Mouse (Mus musculus) CH12.LX (cell line): ENCODE measurements around the gene Ankzf1. TPM values are rescaled to one million over a fixed set of nuclear protein-coding genes. Genes with fewer than 3 reads are reported as not detected.

Experiments
- DNase-seq: peaks from one replicate; pipeline ENCODE4 v3.0.0-alpha.2; 2013; ENCODE audit errors: extremely low read depth
- H3K27ac ChIP-seq: 2 replicates; pipeline ENCODE4 v1.5.1; 2012; ENCODE audit warnings: low read depth, mild to moderate bottlenecking, control low read depth, moderate library complexity; ENCODE audit not compliant: insufficient read depth
- H3K27me3 ChIP-seq: replicated peaks from 2 replicates; pipeline ENCODE3; 2012; ENCODE audit warnings: inconsistent platforms
- H3K36me3 ChIP-seq, 2 experiments: replicated peaks in 1 of 2; 2 replicates each; pipeline versions ENCODE3 to v1.6.1; 2012; ENCODE audit warnings: inconsistent platforms in 1 of 2, low read length in 1 of 2, mild to moderate bottlenecking in 1 of 2, mixed read lengths in 1 of 2, moderate library complexity in 1 of 2; ENCODE audit not compliant: control insufficient read depth in 1 of 2, insufficient read depth in 1 of 2
- H3K4me1 ChIP-seq, 2 experiments: 2 replicates each; pipeline ENCODE4 v1.6.1; 2012; ENCODE audit warnings: inconsistent platforms in 1 of 2, moderate library complexity in 1 of 2; ENCODE audit not compliant: insufficient read depth in 2 of 2, control insufficient read depth in 1 of 2
- H3K4me2 ChIP-seq: 2 replicates; pipeline ENCODE4 v1.6.1; 2012; ENCODE audit warnings: low read depth, mild to moderate bottlenecking, control low read depth; ENCODE audit not compliant: poor library complexity, insufficient read depth, severe bottlenecking
- H3K4me3 ChIP-seq, 3 experiments: fragments of 150-350 bp in 1 of 3; sonication (generic) in 1 of 3; replicated peaks in 1 of 3; 2 replicates each; pipeline versions ENCODE3 to v1.5.1; 2011 to 2012; ENCODE audit warnings: low read depth in 2 of 3, low read length in 2 of 3, mild to moderate bottlenecking in 2 of 3, moderate library complexity in 2 of 3, control low read depth in 1 of 3, improper control_type of control experiment in 1 of 3, inconsistent platforms in 1 of 3, mixed read lengths in 1 of 3; ENCODE audit not compliant: poor library complexity in 1 of 3
- H3K79me2 ChIP-seq: replicated peaks from 2 replicates; pipeline ENCODE4 v1.6.1; 2012; ENCODE audit warnings: mild to moderate bottlenecking, moderate library complexity; ENCODE audit not compliant: control insufficient read depth, poor library complexity, insufficient read depth, severe bottlenecking; ENCODE audit errors: extremely low read depth
- H3K9ac ChIP-seq: 2 replicates; pipeline ENCODE4 v1.6.1; 2012; ENCODE audit warnings: low read depth, mild to moderate bottlenecking, control low read depth, moderate library complexity; ENCODE audit not compliant: insufficient read depth
- H3K9me3 ChIP-seq: replicated peaks from 2 replicates; pipeline ENCODE3; 2012; ENCODE audit warnings: low read length, inconsistent platforms, mixed read lengths
- CHD2 ChIP-seq: IDR thresholded peaks from 2 replicates; pipeline ENCODE4 v1.6.1; 2011; ENCODE audit warnings: low read length, improper control_type of control experiment
- GABPA ChIP-seq: IDR thresholded peaks from 2 replicates; pipeline ENCODE4 v1.6.1; 2012; ENCODE audit warnings: low read depth, low read length, improper control_type of control experiment, inconsistent platforms; ENCODE audit not compliant: insufficient replicate concordance
- KAT2A ChIP-seq: IDR thresholded peaks from 2 replicates; pipeline ENCODE4 v1.6.1; 2012; ENCODE audit warnings: low read length, improper control_type of control experiment, inconsistent platforms; ENCODE audit not compliant: insufficient replicate concordance
- MEF2A ChIP-seq: IDR thresholded peaks from 2 replicates; pipeline ENCODE4 v1.6.1; 2014; ENCODE audit warnings: low read depth, mild to moderate bottlenecking, inconsistent platforms, low read length, improper control_type of control experiment, borderline replicate concordance
- PAX5 ChIP-seq: IDR thresholded peaks from 2 replicates; pipeline ENCODE4 v1.6.1; 2012; ENCODE audit warnings: low read length, inconsistent platforms, mixed read lengths
- POLR2AphosphoS2 ChIP-seq: IDR thresholded peaks from 2 replicates; pipeline ENCODE4 v1.6.1; 2011; ENCODE audit warnings: low read depth, low read length, improper control_type of control experiment
- RAD21 ChIP-seq: IDR thresholded peaks from 2 replicates; pipeline ENCODE4 v1.6.1; 2011; ENCODE audit warnings: low read depth, mild to moderate bottlenecking, low read length, improper control_type of control experiment, moderate library complexity
- SIN3A ChIP-seq: IDR thresholded peaks from 2 replicates; pipeline ENCODE4 v1.6.1; 2012; ENCODE audit warnings: low read length, improper control_type of control experiment, inconsistent platforms
- TCF12 ChIP-seq: IDR thresholded peaks from 2 replicates; pipeline ENCODE4 v1.6.1; 2014; ENCODE audit warnings: low read depth, mild to moderate bottlenecking, inconsistent platforms, low read length, improper control_type of control experiment
- ZC3H11A ChIP-seq: IDR thresholded peaks from 2 replicates; pipeline ENCODE4 v1.6.1; 2012; ENCODE audit warnings: low read depth, mild to moderate bottlenecking, inconsistent platforms, low read length, improper control_type of control experiment
- ZKSCAN1 ChIP-seq: IDR thresholded peaks from 2 replicates; pipeline ENCODE4 v1.6.1; 2012; ENCODE audit warnings: low read depth, inconsistent platforms, low read length, improper control_type of control experiment, borderline replicate concordance
- dilution Hi-C: fragments of 300-500 bp; cut with MboI; formaldehyde crosslinking; loops from 2 replicates; pipeline ENCODE4 v1.14.3; 2020; ENCODE audit warnings: low sequenced_read_pairs; ENCODE audit not compliant: extremely low pct_unique_long_range_greater_than_20kb, extremely low pct_ligation_motif_present
- in situ Hi-C: fragments of 300-500 bp; cut with MboI; formaldehyde crosslinking; loops from 3 replicates; pipeline ENCODE4 v1.14.3; 2019; ENCODE audit warnings: low sequenced_read_pairs, low pct_ligation_motif_present, low pct_unique_long_range_greater_than_20kb, mixed read lengths
- polyA plus RNA-seq: library from polyadenylated mRNA; unstranded; fragments of >175 nt; gene quantifications from 2 replicates; pipeline ENCODE4 v1.2.1, GENCODE M21; 2012; ENCODE audit warnings: low read depth; ENCODE audit not compliant: insufficient read length
- total RNA-seq, 2 experiments: library from RNA; depleted of rRNA; stranded (reverse); fragments of 300-350 nt in 1 of 2; fragments of >200 nt in 1 of 2; gene quantifications; 2 replicates each; pipeline ENCODE4 v1.2.3; 2012 to 2014

Gene Ankzf1
- total and polyA plus RNA-seq, 3 experiments: 13.3 to 20.4 (median 19.6) TPM

- no peak for DNase-seq
- H3K79me2 ChIP-seq: peaks cover 39% of the 10 kb centered on the region
- H3K27ac ChIP-seq: no peak overlapping the region
- H3K36me3 ChIP-seq: peaks cover 47 to 61% of the 10 kb centered on the region in 2 experiments
- dilution Hi-C loops: no loop called here
- no peaks in the 10 kb centered on the region for H3K9me3 ChIP-seq
- H3K4me2 ChIP-seq: no peak overlapping the region
- no peak overlapping the region for H3K4me3 ChIP-seq
- H3K9ac ChIP-seq: no peak overlapping the region
- in situ Hi-C loops: no loop called here
- H3K4me1 ChIP-seq: peaks cover 24 to 79% of the 10 kb centered on the region in 2 experiments
- TF ChIP-seq GABPA: no peak
- no peak for TF ChIP-seq TCF12
- TF ChIP-seq RAD21: no peak
- TF ChIP-seq ZKSCAN1: no peak
- H3K27me3 ChIP-seq: no peaks in the 10 kb centered on the region
Measured at GRCm38 (mm10) chr1:75213096-75213495, 21.1 kb downstream of the Ankzf1 start.

GRCm38 (mm10) chr1:75214442-75214841, 22.5 kb downstream of the Ankzf1 start:
- DNase-seq: no peak
- H3K4me3 ChIP-seq: no peak overlapping the region
- H3K4me1 ChIP-seq: peaks cover 24 to 78% of the 10 kb centered on the region in 2 experiments
- peaks cover 48% of the 10 kb centered on the region for H3K79me2 ChIP-seq
- H3K27ac ChIP-seq: no peak overlapping the region
- H3K9ac ChIP-seq: no peak overlapping the region
- dilution Hi-C loops (no loop called here), in situ Hi-C loops (no loop called here)
- no peaks in the 10 kb centered on the region for H3K27me3 ChIP-seq
- peaks cover 47 to 61% of the 10 kb centered on the region in 2 experiments for H3K36me3 ChIP-seq
- H3K9me3 ChIP-seq: no peaks in the 10 kb centered on the region
- TF ChIP-seq KAT2A (no peak), POLR2AphosphoS2 (0 out of 2 replicates have a peak, but pooled peaks have one; percentile 22)
- H3K4me2 ChIP-seq: no peak overlapping the region

- dilution Hi-C loops (no loop called here), in situ Hi-C loops (no loop called here)
- no peak overlapping the region for H3K27ac ChIP-seq
- TF ChIP-seq MEF2A (no peak), ZC3H11A (no peak), KAT2A (no peak), SIN3A (no peak), TCF12 (no peak), PAX5 (no peak), CHD2 (peak; percentile 32; the same call in 1 of the 2 replicates), RAD21 (no peak)
- no peak overlapping the region for H3K4me2 ChIP-seq
- no peak for DNase-seq
- peaks cover 47 to 61% of the 10 kb centered on the region in 2 experiments for H3K36me3 ChIP-seq
- peaks cover 48% of the 10 kb centered on the region for H3K79me2 ChIP-seq
- H3K9ac ChIP-seq: no peak overlapping the region
- peaks cover 24 to 75% of the 10 kb centered on the region in 2 experiments for H3K4me1 ChIP-seq
- no peaks in the 10 kb centered on the region for H3K27me3 ChIP-seq
- H3K9me3 ChIP-seq: peaks cover 2% of the 10 kb centered on the region
- no peak overlapping the region for H3K4me3 ChIP-seq
Measured at GRCm38 (mm10) chr1:75214886-75215285, 22.9 kb downstream of the Ankzf1 start.
